Mouse (Mus musculus) neural tube, embryonic 11.5 days (tissue): Measurements from ENCODE around the gene Myo16. TPM values are rescaled to one million over a fixed set of nuclear protein-coding genes. Genes with fewer than 3 reads are reported as not detected.

Source experiments
- ATAC-seq: fragments of 200-750 bp; cut with Nextera tagmentation; 2 replicates; pipeline ENCODE4 v1.8.0; 2017; ENCODE audit warnings: moderate number of reproducible peaks, mild to moderate bottlenecking, moderate TSS enrichment, moderate library complexity; ENCODE audit not compliant: insufficient read depth, low FRiP score, low TSS enrichment
- DNase-seq: peaks from one replicate; pipeline ENCODE4 v3.0.0-alpha.2; 2015; ENCODE audit warnings: low spot score
- H3K27ac ChIP-seq: fragments of 300-500 bp; sonication (generic); 2 replicates; pipeline ENCODE4 v1.5.1; 2014; ENCODE audit warnings: low read depth, mild to moderate bottlenecking, low read length
- H3K27me3 ChIP-seq: fragments of 300-500 bp; sonication (generic); 2 replicates; pipeline ENCODE4 v1.6.1; 2014; ENCODE audit warnings: mild to moderate bottlenecking, low read length, mixed read lengths; ENCODE audit not compliant: control insufficient read depth, insufficient read depth
- H3K36me3 ChIP-seq: fragments of 300-500 bp; sonication (generic); 2 replicates; pipeline ENCODE4 v1.6.1; 2014; ENCODE audit warnings: mild to moderate bottlenecking, low read length, moderate library complexity, mixed read lengths; ENCODE audit not compliant: control insufficient read depth, insufficient read depth
- H3K4me1 ChIP-seq: fragments of 300-500 bp; sonication (generic); 2 replicates; pipeline ENCODE4 v1.6.1; 2014; ENCODE audit warnings: low read length, mixed read lengths; ENCODE audit not compliant: control insufficient read depth, insufficient read depth
- H3K4me2 ChIP-seq: fragments of 300-500 bp; sonication (generic); 2 replicates; pipeline ENCODE4 v1.6.1; 2014; ENCODE audit warnings: low read depth, mild to moderate bottlenecking, moderate library complexity
- H3K4me3 ChIP-seq: fragments of 300-500 bp; sonication (generic); 2 replicates; pipeline ENCODE4 v1.5.1; 2014; ENCODE audit warnings: low read depth, low read length
- H3K9ac ChIP-seq: fragments of 300-500 bp; sonication (generic); 2 replicates; pipeline ENCODE4 v1.6.1; 2014; ENCODE audit warnings: mild to moderate bottlenecking, low read length
- H3K9me3 ChIP-seq: fragments of 300-500 bp; sonication (generic); 2 replicates; pipeline ENCODE4 v1.6.1; 2016; ENCODE audit warnings: low read length; ENCODE audit not compliant: control insufficient read depth
- WGBS: fragments of 180-500 bp; shearing (Covaris S2); extraction: QIAGEN DNeasy Blood & Tissue Kit; methylation state at CpG from one replicate; pipeline ENCODE4 v1.1.7; 2014; 5-methylcytosine and 5-hydroxymethylcytosine counted together
- polyA plus RNA-seq: library from polyadenylated mRNA; unstranded; fragments of >200 nt; fragmentation: Nextera tagmentation; extraction: Ambion mirVana; gene quantifications from 2 replicates; pipeline ENCODE4 v1.2.1, GENCODE M21; 2014

Myo16 gene
- polyA plus RNA-seq, 1 experiment from 2014 or later: 2.5 TPM

DNA sequence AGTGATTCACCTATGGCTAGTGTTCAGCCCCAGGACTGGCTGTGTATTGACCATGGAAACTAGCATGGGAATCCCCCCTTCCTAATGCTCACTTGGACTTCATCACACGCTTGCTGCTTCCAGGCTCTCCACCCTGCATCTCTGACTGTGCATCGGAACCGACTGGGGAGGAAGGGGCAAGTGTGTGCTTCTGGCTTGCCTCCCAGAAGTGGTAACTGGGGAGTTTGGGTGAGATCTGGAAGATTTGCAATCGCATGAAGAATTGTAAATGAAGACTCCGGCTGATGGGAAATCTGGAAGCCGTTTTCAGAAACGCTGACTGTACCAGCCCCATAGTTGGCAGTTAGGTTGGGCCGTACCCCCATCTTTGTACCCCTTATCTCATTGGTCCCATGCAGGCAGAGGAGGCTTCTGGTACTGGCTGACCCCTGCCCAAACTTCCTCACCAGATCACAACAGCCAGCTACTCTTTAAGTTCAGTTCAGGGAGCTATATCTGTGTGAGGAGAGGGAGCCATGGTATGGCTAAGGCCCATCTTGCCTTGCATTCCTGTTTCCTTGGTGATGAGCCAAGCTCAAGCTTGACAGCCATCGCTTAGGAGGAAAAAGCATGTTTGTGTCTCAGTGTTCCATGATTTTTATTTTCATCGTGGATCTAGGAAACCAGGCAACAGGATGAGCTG is 336.2 kb downstream of the Myo16 start:
- Histone ChIP-seq H3K27me3 (no peaks in the 10 kb centered on the region), H3K36me3 (no peaks in the 10 kb centered on the region), H3K4me3 (no peak overlapping the region), H3K9ac (no peak overlapping the region), H3K9me3 (no peaks in the 10 kb centered on the region), H3K27ac (no peak overlapping the region), H3K4me2 (no peak overlapping the region), H3K4me1 (no peaks in the 10 kb centered on the region)
- no peak for ATAC-seq
- no peak for DNase-seq
- 91% methylated on average over 10 of the region's 10 CpGs for WGBS

DNA sequence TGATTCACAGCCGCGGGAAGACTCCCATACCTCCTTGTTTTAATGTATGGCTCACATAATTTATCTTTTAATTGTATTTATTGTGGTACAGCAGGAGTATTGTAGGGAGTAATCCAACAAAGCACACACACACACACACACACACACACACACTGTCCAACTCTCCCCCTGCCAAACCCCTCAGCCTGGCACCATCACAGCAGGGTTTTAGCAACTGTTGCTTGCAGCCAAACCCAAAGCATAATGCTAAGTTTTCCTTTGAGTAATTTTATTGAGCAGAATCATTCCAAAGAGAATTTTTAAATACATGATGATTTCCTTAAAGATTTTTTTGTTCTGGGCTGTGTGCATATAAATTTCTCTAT is 336.7 kb downstream of the Myo16 start:
- H3K27me3 ChIP-seq: no peaks in the 10 kb centered on the region

DNA sequence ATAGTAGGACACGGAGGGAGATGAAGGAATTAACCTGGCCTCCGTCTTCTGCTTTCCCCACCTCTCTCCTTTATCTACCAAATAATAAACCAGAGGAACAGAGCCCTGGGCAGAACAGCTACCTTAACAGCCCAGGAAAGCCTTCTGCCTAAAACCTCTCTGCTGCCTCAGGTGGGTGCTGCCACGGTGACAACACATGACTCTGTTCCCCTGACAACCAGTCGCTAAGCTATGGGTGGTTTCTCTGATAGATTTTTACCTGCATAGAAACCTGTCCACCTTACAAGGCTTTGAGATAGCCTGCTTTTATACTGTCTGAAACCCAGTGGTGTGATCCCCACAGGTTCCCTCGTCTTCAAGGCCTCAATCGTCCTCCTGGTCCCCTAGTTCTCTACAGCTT is 337.2 kb downstream of the Myo16 start:
- no peak for ATAC-seq
- H3K4me3 ChIP-seq: no peak overlapping the region
- WGBS: 84% methylated on average over 6 of the region's 6 CpGs

More for the DNA sequence above, 336.7 kb downstream of the Myo16 start:
- H3K9me3 ChIP-seq: no peaks in the 10 kb centered on the region
- H3K9ac ChIP-seq: no peak overlapping the region
- H3K27ac ChIP-seq: no peak overlapping the region
- no peaks in the 10 kb centered on the region for H3K4me1 ChIP-seq
- no peak overlapping the region for H3K4me3 ChIP-seq
- DNase-seq: no peak
- no peaks in the 10 kb centered on the region for H3K36me3 ChIP-seq
- 88% methylated on average over 2 of the region's 2 CpGs for WGBS
- H3K4me2 ChIP-seq: no peak overlapping the region
- no peak for ATAC-seq

DNA sequence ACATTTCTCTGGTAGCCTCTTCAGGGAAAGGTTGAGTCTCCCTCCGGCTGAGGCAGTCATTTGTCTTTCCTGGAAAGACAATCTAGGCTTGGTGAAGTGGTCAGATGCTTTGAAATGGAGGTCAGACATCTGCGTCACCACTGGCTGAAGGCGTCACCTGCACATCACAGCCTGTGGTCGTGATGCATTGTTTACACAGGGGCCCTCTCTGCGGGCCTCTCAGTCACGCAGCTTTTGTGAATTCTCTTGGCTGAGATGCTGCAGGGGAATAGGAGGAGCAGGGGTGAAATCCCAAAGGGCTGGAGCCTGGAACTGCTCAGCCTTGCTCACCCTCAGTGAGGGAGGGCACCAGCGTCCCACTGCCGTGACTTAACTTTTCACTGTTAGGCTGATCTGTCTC is 346.1 kb downstream of the Myo16 start:
- no peak overlapping the region for H3K27ac ChIP-seq
- H3K4me3 ChIP-seq: no peak overlapping the region
- H3K27me3 ChIP-seq: no peaks in the 10 kb centered on the region
- H3K9ac ChIP-seq: no peak overlapping the region
- ATAC-seq (no peak), DNase-seq (no peak)
- H3K4me2 ChIP-seq: no peak overlapping the region
- no peaks in the 10 kb centered on the region for H3K9me3 ChIP-seq
- no peaks in the 10 kb centered on the region for H3K4me1 ChIP-seq
- no peaks in the 10 kb centered on the region for H3K36me3 ChIP-seq
- 13% methylated on average over 8 of the region's 8 CpGs for WGBS

More for the DNA sequence above, 337.2 kb downstream of the Myo16 start:
- Histone ChIP-seq H3K36me3 (no peaks in the 10 kb centered on the region), H3K9me3 (no peaks in the 10 kb centered on the region), H3K27ac (no peak overlapping the region), H3K4me2 (no peak overlapping the region), H3K4me1 (no peaks in the 10 kb centered on the region), H3K27me3 (no peaks in the 10 kb centered on the region), H3K9ac (no peak overlapping the region)
- no peak for DNase-seq

GRCm38 (mm10) chr8:10500465-10500864 is 346.8 kb downstream of the Myo16 start:
- no peak overlapping the region for H3K4me2 ChIP-seq
- no peaks in the 10 kb centered on the region for H3K9me3 ChIP-seq
- DNase-seq: no peak
- no peak for ATAC-seq
- H3K4me3 ChIP-seq: no peak overlapping the region
- no peaks in the 10 kb centered on the region for H3K4me1 ChIP-seq
- H3K9ac ChIP-seq: no peak overlapping the region
- no peaks in the 10 kb centered on the region for H3K27me3 ChIP-seq
- WGBS: 81% methylated on average over 6 of the region's 6 CpGs
- no peak overlapping the region for H3K27ac ChIP-seq
- no peaks in the 10 kb centered on the region for H3K36me3 ChIP-seq

DNA sequence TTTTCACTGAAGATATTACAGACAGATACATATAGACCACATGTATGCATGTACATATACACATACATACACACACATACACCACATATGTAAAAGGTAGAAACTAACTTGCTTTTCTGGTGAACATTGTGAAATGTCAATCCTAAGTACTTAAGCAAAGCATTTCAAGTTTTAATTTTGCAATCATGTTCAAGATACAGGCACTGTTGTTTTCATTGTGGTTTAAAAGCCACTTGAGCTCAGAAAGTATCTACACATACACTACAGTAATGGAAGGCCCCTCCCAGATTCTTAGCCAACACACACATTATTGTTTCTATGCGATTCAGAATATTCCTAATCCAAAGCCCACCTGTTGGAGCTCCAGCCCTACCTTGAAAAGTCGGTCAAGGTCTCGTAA is 348.0 kb downstream of the Myo16 start:
- no peaks in the 10 kb centered on the region for H3K36me3 ChIP-seq
- 95% methylated on average over 3 of the region's 3 CpGs for WGBS

GRCm38 (mm10) chr8:10512105-10512504 is 358.4 kb downstream of the Myo16 start:
- H3K4me1 ChIP-seq: no peaks in the 10 kb centered on the region
- no peaks in the 10 kb centered on the region for H3K9me3 ChIP-seq
- DNase-seq (no peak), ATAC-seq (no peak)
- H3K27me3 ChIP-seq: no peaks in the 10 kb centered on the region
- 83% methylated on average over 3 of the region's 3 CpGs for WGBS
- no peak overlapping the region for H3K27ac ChIP-seq
- H3K36me3 ChIP-seq: no peaks in the 10 kb centered on the region
- no peak overlapping the region for H3K4me3 ChIP-seq
- H3K4me2 ChIP-seq: no peak overlapping the region
- H3K9ac ChIP-seq: no peak overlapping the region

More for the DNA sequence above, 348.0 kb downstream of the Myo16 start:
- no peak for DNase-seq
- H3K4me2 ChIP-seq: no peak overlapping the region
- ATAC-seq: no peak
- H3K4me1 ChIP-seq: no peaks in the 10 kb centered on the region
- no peak overlapping the region for H3K9ac ChIP-seq
- H3K27me3 ChIP-seq: no peaks in the 10 kb centered on the region
- H3K4me3 ChIP-seq: no peak overlapping the region
- no peaks in the 10 kb centered on the region for H3K9me3 ChIP-seq
- no peak overlapping the region for H3K27ac ChIP-seq

DNA sequence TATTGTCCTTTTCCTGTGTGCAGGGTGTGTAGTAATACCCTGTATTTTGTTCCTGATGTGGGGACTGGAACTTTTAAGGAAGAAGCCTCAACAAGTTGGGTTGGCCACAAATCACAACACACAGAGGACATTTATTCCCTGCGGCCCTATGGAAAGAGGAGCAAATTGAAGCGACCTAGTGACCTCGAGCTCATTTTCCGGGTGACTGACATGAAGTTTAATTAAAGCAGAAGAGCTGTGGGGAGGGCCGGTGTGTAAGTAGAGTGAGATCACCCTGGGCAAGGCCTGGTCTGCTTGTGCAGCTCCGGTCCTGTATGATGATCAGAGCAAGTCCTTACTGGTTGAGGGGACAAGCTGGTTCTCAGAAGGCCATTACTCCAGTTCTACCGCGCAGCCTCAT is 363.7 kb downstream of the Myo16 start:
- ATAC-seq (no peak), DNase-seq (no peak)
- Histone ChIP-seq H3K27me3 (no peaks in the 10 kb centered on the region), H3K4me3 (no peak overlapping the region), H3K4me2 (no peak overlapping the region), H3K27ac (no peak overlapping the region), H3K9me3 (no peaks in the 10 kb centered on the region), H3K36me3 (no peaks in the 10 kb centered on the region), H3K4me1 (no peaks in the 10 kb centered on the region), H3K9ac (no peak overlapping the region)
- 75% methylated on average over 8 of the region's 8 CpGs for WGBS

GRCm38 (mm10) chr8:10519276-10519675 is 365.6 kb downstream of the Myo16 start:
- no peak for ATAC-seq
- DNase-seq: no peak
- H3K4me1 ChIP-seq: no peaks in the 10 kb centered on the region
- H3K4me3 ChIP-seq: no peak overlapping the region
- WGBS: 88% methylated on average over 7 of the region's 7 CpGs
- H3K27me3 ChIP-seq: no peaks in the 10 kb centered on the region
- no peak overlapping the region for H3K4me2 ChIP-seq
- H3K9me3 ChIP-seq: no peaks in the 10 kb centered on the region
- H3K36me3 ChIP-seq: no peaks in the 10 kb centered on the region
- no peak overlapping the region for H3K9ac ChIP-seq
- no peak overlapping the region for H3K27ac ChIP-seq
